Mouse (Mus musculus) heart, embryonic 15.5 days (tissue): Measurements from ENCODE around the gene Eva1b. TPM values are rescaled to one million over a fixed set of nuclear protein-coding genes. Genes with fewer than 3 reads are reported as not detected.
A peak's percentile ranks its signal among the peaks of the same experiment; 100 is the strongest.

Experiments
- ATAC-seq: fragments of 200-750 bp; cut with Nextera tagmentation; replicated peaks from 2 replicates; pipeline ENCODE4 v1.8.0; 2017; ENCODE audit warnings: low read depth, moderate TSS enrichment; ENCODE audit not compliant: insufficient number of reproducible peaks, insufficient read depth, low FRiP score
- H3K27ac ChIP-seq: fragments of 300-500 bp; sonication (generic); 2 replicates; pipeline ENCODE4 v1.5.1; 2015; ENCODE audit warnings: mild to moderate bottlenecking, inconsistent platforms
- H3K27me3 ChIP-seq: fragments of 300-500 bp; sonication (generic); 2 replicates; pipeline ENCODE4 v1.6.1; 2015; ENCODE audit warnings: inconsistent platforms
- H3K36me3 ChIP-seq: fragments of 300-500 bp; sonication (generic); 2 replicates; pipeline ENCODE4 v1.6.1; 2015; ENCODE audit warnings: mild to moderate bottlenecking, inconsistent platforms
- H3K4me1 ChIP-seq: fragments of 300-500 bp; sonication (generic); replicated peaks from 2 replicates; pipeline ENCODE4 v1.6.1; 2015; ENCODE audit warnings: inconsistent platforms
- H3K4me2 ChIP-seq: fragments of 300-500 bp; sonication (generic); 2 replicates; pipeline ENCODE4 v1.6.1; 2015; ENCODE audit warnings: inconsistent platforms, mild to moderate bottlenecking, moderate library complexity
- H3K4me3 ChIP-seq: fragments of 300-500 bp; sonication (generic); 2 replicates; pipeline ENCODE4 v1.5.1; 2015; ENCODE audit warnings: mild to moderate bottlenecking, inconsistent platforms
- H3K9ac ChIP-seq: fragments of 300-500 bp; sonication (generic); 2 replicates; pipeline ENCODE4 v1.6.1; 2015; ENCODE audit warnings: mild to moderate bottlenecking, inconsistent platforms
- H3K9me3 ChIP-seq: fragments of 300-500 bp; sonication (generic); replicated peaks from 2 replicates; pipeline ENCODE4 v1.6.1; 2016; ENCODE audit warnings: inconsistent platforms
- WGBS: fragments of 180-500 bp; shearing (Covaris S2); methylation state at CpG from one replicate; pipeline ENCODE4 v1.1.7; 2015; ENCODE audit warnings: mixed read lengths; 5-methylcytosine and 5-hydroxymethylcytosine counted together
- polyA plus RNA-seq: library from polyadenylated mRNA; unstranded; fragments of >200 nt; fragmentation: Nextera tagmentation; extraction: Ambion mirVana; gene quantifications from 2 replicates; pipeline ENCODE4 v1.2.1, GENCODE M21; 2015

The Eva1b gene
- polyA plus RNA-seq, 1 experiment from 2014 or later: 28.0 TPM

- peak overlapping the region; percentile 64 for H3K4me3 ChIP-seq
- peak overlapping the region; percentile 67 for H3K4me2 ChIP-seq
- H3K27ac ChIP-seq: peak overlapping the region; percentile 86
- no peaks in the 10 kb centered on the region for H3K36me3 ChIP-seq
- peak overlapping the region; percentile 70 for H3K9ac ChIP-seq
- ATAC-seq: peak; percentile 79
- 2% methylated on average over 63 of the region's 67 CpGs for WGBS
- no peaks in the 10 kb centered on the region for H3K9me3 ChIP-seq
- H3K27me3 ChIP-seq: 0 out of 2 replicates have a peak, but pooled peaks cover 5% of the 10 kb centered on the region
- H3K4me1 ChIP-seq: peaks cover 56% of the 10 kb centered on the region
These were observed 817 bp downstream of the Eva1b start for GRCm38 (mm10) chr4:126148161-126148961.

DNA sequence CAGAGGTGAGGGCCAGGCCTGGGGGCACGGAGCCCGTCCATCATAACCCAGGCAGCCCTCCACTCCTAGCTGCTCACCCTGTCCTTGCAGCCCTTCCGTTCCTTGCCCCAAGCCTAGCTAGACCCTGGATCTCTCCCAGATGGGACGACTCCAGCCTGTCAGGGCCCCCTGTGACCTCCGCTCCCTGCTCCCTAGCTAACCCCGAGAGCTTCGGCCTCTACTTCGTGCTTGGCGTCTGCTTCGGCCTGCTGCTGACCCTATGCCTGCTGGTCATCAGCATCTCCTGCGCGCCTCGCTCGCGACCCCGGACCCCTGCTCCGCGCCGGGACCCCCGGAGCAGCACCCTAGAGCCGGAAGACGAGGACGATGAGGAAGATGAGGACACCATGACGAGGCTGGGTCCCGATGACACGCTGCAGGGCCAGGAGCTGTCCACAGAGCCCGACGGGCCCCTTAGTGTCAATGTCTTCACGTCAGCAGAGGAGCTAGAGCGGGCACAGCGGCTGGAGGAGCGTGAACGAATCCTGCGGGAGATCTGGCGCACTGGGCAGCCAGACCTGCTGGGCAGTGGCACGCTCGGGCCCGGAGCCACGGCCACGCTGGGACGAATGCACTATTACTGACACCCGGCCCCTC, 1.6 kb downstream of the Eva1b start:
- peaks cover 56% of the 10 kb centered on the region for H3K4me1 ChIP-seq
- 18% methylated on average over 42 of the region's 42 CpGs for WGBS
- H3K4me3 ChIP-seq: peak overlapping the region; percentile 64
- peak overlapping the region; percentile 67 for H3K4me2 ChIP-seq
- peak overlapping the region; percentile 86 for H3K27ac ChIP-seq
- no peak for ATAC-seq
- no peaks in the 10 kb centered on the region for H3K36me3 ChIP-seq
- no peaks in the 10 kb centered on the region for H3K9me3 ChIP-seq
- H3K9ac ChIP-seq: peak overlapping the region; percentile 70
- H3K27me3 ChIP-seq: 0 out of 2 replicates have a peak, but pooled peaks cover 5% of the 10 kb centered on the region

DNA sequence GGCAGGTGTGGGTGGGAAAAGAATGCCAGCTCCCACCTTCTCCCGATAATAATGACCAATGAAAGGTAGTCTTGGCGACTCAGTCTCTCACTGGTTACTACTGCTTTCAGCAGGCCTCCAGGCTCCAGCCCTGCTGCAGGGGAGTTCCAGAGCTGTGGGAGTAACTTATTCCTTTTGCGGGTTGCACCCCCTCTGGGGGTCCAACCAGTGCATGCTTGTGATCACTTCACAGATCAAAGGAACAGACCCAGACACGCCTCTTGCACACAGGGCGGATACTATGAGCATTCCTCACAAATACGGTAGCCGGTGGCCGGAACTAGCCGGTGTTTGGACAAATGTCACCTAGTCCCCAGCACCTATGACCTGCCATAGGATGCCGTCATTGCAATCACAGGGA, 2.3 kb downstream of the Eva1b start:
- Histone ChIP-seq H3K27ac (peak overlapping the region; percentile 86), H3K27me3 (0 out of 2 replicates have a peak, but pooled peaks cover 5% of the 10 kb centered on the region), H3K9ac (no peak overlapping the region; the same call in 1 of the 2 replicates), H3K4me2 (peak overlapping the region; percentile 67), H3K4me3 (peak overlapping the region; percentile 64), H3K36me3 (no peaks in the 10 kb centered on the region), H3K4me1 (peaks cover 58% of the 10 kb centered on the region), H3K9me3 (no peaks in the 10 kb centered on the region)
- no peak for ATAC-seq
- WGBS: 39% methylated on average over 10 of the region's 10 CpGs

DNA sequence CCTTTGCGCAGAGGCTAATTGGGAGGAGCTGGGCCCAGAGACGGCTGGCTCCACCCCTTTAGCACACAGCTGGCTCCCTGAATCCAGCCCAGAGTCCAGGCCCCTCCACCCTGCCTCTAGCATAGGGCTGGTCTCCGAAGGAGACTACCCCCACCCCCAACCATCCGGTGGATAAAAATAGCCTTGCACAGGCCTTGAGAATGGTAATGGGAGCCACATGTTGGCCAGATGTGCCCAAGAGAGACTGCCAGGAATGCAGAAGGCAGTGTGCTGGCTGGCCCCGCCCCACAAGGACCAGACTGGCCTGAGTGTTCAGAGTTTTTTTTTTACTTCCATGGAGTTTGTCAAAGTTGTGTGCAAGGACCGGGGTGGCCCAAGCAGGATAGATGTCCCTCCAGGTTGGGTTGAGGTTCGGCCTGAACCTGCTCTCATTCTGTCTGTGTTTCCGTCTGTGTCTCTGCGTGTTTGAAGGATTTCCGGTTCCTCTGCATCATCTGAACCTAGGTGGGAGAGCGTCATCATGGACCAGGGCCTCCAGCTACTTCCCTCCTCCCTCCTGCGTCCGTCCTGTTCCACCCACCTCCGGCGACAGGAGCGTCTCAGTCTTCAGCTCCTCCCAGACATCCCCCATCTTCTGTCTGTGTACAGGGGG, 2.9 kb downstream of the Eva1b start:
- peak overlapping the region; percentile 67 for H3K4me2 ChIP-seq
- 32% methylated on average over 16 of the region's 16 CpGs for WGBS
- peak; percentile 68 for ATAC-seq
- peaks cover 63% of the 10 kb centered on the region for H3K4me1 ChIP-seq
- H3K9me3 ChIP-seq: no peaks in the 10 kb centered on the region
- peak overlapping the region; percentile 64 for H3K4me3 ChIP-seq
- H3K36me3 ChIP-seq: no peaks in the 10 kb centered on the region
- 0 out of 2 replicates have a peak, but pooled peaks cover 5% of the 10 kb centered on the region for H3K27me3 ChIP-seq
- peak overlapping the region; percentile 86 for H3K27ac ChIP-seq
- H3K9ac ChIP-seq: no peak overlapping the region

DNA sequence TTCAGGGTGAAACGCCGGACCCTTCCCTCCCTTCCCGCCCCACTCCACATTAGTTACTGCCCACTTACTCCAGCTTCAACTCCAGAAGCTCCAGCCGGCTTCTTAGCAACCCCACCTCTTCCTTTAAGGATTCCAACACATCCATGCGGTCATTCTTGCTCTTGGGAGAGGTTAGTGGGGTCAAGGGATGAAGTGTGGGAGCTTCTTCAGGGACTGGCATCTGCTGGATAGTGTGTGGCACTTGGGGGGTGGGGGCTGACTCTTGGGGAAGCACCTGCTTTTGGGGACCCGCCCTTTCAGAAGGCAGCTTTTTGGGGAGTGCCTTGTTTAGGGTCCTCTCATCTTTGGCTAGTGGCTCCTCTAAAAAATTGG, 3.4 kb downstream of the Eva1b start:
- Histone ChIP-seq H3K27ac (peak overlapping the region; percentile 86), H3K4me2 (peak overlapping the region; percentile 67; the same call in 1 of the 2 replicates), H3K36me3 (no peaks in the 10 kb centered on the region), H3K4me1 (peaks cover 62% of the 10 kb centered on the region), H3K27me3 (0 out of 2 replicates have a peak, but pooled peaks cover 5% of the 10 kb centered on the region), H3K9ac (no peak overlapping the region), H3K9me3 (no peaks in the 10 kb centered on the region), H3K4me3 (0 out of 2 replicates have a peak overlapping the region, but pooled peaks have one; percentile 64)
- 56% methylated on average over 6 of the region's 6 CpGs for WGBS
- ATAC-seq: no peak

GRCm38 (mm10) chr4:126151701-126152440, 4.3 kb downstream of the Eva1b start:
- no peak overlapping the region for H3K27ac ChIP-seq
- no peak for ATAC-seq
- no peak overlapping the region for H3K9ac ChIP-seq
- no peak overlapping the region for H3K4me2 ChIP-seq
- H3K27me3 ChIP-seq: 0 out of 2 replicates have a peak, but pooled peaks cover 5% of the 10 kb centered on the region
- H3K4me3 ChIP-seq: no peak overlapping the region
- peaks cover 61% of the 10 kb centered on the region for H3K4me1 ChIP-seq
- H3K36me3 ChIP-seq: no peaks in the 10 kb centered on the region
- 72% methylated on average over 16 of the region's 16 CpGs for WGBS
- H3K9me3 ChIP-seq: no peaks in the 10 kb centered on the region

DNA sequence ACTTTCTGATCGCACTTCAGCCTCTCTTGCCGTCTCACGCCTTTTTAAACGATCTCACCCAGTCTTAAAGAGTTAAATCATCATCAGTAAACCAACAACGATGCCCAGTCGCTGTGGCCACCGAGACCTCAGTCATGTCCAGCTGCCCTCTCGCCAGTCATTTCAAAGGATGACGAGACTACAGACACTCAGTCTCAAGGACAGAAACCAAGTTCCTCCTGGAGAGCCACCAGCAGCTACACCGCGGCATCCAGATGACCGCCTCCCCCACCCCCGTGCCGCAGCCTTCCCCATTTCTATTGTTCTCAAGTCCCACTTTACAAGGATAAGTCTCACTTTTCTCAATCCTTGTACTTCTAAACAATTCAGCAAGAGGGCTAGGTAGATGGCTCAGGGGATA, 5.3 kb downstream of the Eva1b start:
- no peak overlapping the region for H3K27ac ChIP-seq
- H3K4me3 ChIP-seq: no peak overlapping the region
- no peak overlapping the region for H3K9ac ChIP-seq
- H3K4me2 ChIP-seq: no peak overlapping the region
- no peaks in the 10 kb centered on the region for H3K9me3 ChIP-seq
- 52% methylated on average over 14 of the region's 14 CpGs for WGBS
- no peaks in the 10 kb centered on the region for H3K36me3 ChIP-seq
- no peak for ATAC-seq
- H3K27me3 ChIP-seq: 0 out of 2 replicates have a peak, but pooled peaks cover 5% of the 10 kb centered on the region
- H3K4me1 ChIP-seq: peaks cover 52% of the 10 kb centered on the region

DNA sequence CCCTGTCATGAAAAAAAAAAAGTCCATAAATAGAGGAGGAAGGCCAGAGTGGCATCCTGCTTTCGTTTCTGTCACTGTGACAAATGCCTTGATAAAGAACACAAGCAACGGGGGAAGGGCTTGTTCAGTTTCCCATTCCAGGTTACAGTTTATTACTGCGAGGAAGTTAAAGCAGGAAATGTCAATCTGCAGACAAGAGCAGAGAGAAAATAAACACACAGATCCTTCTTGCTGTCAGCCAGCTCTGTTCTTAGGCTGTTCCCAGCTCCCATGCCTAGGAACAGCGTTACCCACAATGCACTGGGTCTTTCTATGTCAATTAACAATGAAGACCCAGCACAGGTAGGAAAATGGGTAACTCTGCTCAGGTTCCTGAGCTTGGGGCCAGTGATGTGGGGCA, 7.6 kb downstream of the Eva1b start:
- no peaks in the 10 kb centered on the region for H3K36me3 ChIP-seq
- ATAC-seq: no peak
- no peak overlapping the region for H3K4me2 ChIP-seq
- H3K4me1 ChIP-seq: peaks cover 32% of the 10 kb centered on the region
- H3K9me3 ChIP-seq: no peaks in the 10 kb centered on the region
- H3K9ac ChIP-seq: no peak overlapping the region
- 28% methylated on average over 4 of the region's 4 CpGs for WGBS
- H3K4me3 ChIP-seq: no peak overlapping the region
- peak overlapping the region; percentile 74 for H3K27ac ChIP-seq
- 0 out of 2 replicates have a peak, but pooled peaks cover 5% of the 10 kb centered on the region for H3K27me3 ChIP-seq

- Histone ChIP-seq H3K36me3 (no peaks in the 10 kb centered on the region), H3K27ac (peak overlapping the region; percentile 74), H3K27me3 (0 out of 2 replicates have a peak, but pooled peaks cover 5% of the 10 kb centered on the region), H3K4me2 (no peak overlapping the region), H3K9me3 (no peaks in the 10 kb centered on the region), H3K4me3 (no peak overlapping the region), H3K9ac (no peak overlapping the region), H3K4me1 (peaks cover 26% of the 10 kb centered on the region)
- no peak for ATAC-seq
- WGBS: 39% methylated on average over 2 of the region's 2 CpGs
These were observed 8.3 kb downstream of the Eva1b start for GRCm38 (mm10) chr4:126155869-126156268.

- Histone ChIP-seq H3K27me3 (0 out of 2 replicates have a peak, but pooled peaks cover 5% of the 10 kb centered on the region), H3K4me1 (peaks cover 19% of the 10 kb centered on the region), H3K4me3 (no peak overlapping the region), H3K9me3 (no peaks in the 10 kb centered on the region), H3K4me2 (no peak overlapping the region), H3K27ac (no peak overlapping the region), H3K9ac (no peak overlapping the region), H3K36me3 (no peaks in the 10 kb centered on the region)
- WGBS: 56% methylated on average over 5 of the region's 5 CpGs
- no peak for ATAC-seq
These were observed 9.1 kb downstream of the Eva1b start for GRCm38 (mm10) chr4:126156617-126157016.
